Mouse (Mus musculus): ENCODE results near the gene Unc119. TPM values are rescaled to one million over a fixed set of nuclear protein-coding genes. Genes with fewer than 3 reads are reported as not detected.

Unc119 gene
- polyA plus RNA-seq (2014; fragmentation: Nextera tagmentation; extraction: Ambion mirVana), result 78.3 and 98.1 TPM in 2 replicates

- Histone ChIP-seq H3K27me3 (ENCODE audit: control insufficient read depth, insufficient read depth, low read length) (no peaks in the 10 kb centered on the region), H3K4me3 (replicated peaks; ENCODE audit: low read depth, low read length) (peak within 1 kb of the TSS; percentile 90), H3K36me3 (ENCODE audit: control insufficient read depth, insufficient read depth, low read length) (peaks cover 36% of the 10 kb centered on the region), H3K27ac (replicated peaks; ENCODE audit: low read depth, low read length) (peak within 1 kb of the TSS; percentile 84), H3K4me2 (ENCODE audit: low read length) (peak within 1 kb of the TSS; percentile 61), H3K9me3 (ENCODE audit: control insufficient read depth, low read length) (no peaks in the 10 kb centered on the region), H3K9ac (replicated peaks; ENCODE audit: low read length) (peak within 1 kb of the TSS; percentile 97), H3K4me1 (ENCODE audit: control insufficient read depth, insufficient read depth, low read length) (peaks cover 26% of the 10 kb centered on the region)
- DNase-seq (peak; percentile 90), ATAC-seq (ENCODE audit: low FRiP score, low TSS enrichment) (peak; percentile 85)
- 1% methylated on average over 63 of the region's 66 CpGs for WGBS
Observed at GRCm38 (mm10) chr11:78343381-78344327, at the start of gene Unc119. Unc119 (plus strand) TSS chr11:78343482.

GRCm38 (mm10) chr11:78294585-78294984 lies 48.7 kb upstream of the Unc119 start:
- 97% methylated on average over 6 of the region's 6 CpGs for WGBS
- peaks cover 32% of the 10 kb centered on the region for H3K36me3 ChIP-seq (ENCODE audit: control insufficient read depth, insufficient read depth, low read length)
- no peak for ATAC-seq (ENCODE audit: low FRiP score, low TSS enrichment)
- H3K27me3 ChIP-seq (ENCODE audit: control insufficient read depth, insufficient read depth, low read length), result no peaks in the 10 kb centered on the region
- H3K4me2 ChIP-seq (ENCODE audit: low read length), result no peak overlapping the region
- DNase-seq, result no peak
- H3K9ac ChIP-seq (replicated peaks; ENCODE audit: low read length), result no peak overlapping the region
- no peaks in the 10 kb centered on the region for H3K4me1 ChIP-seq (ENCODE audit: control insufficient read depth, insufficient read depth, low read length)
- no peak overlapping the region for H3K27ac ChIP-seq (replicated peaks; ENCODE audit: low read depth, low read length)
- no peak overlapping the region for H3K4me3 ChIP-seq (replicated peaks; ENCODE audit: low read depth, low read length)
- H3K9me3 ChIP-seq (ENCODE audit: control insufficient read depth, low read length), result no peaks in the 10 kb centered on the region

GRCm38 (mm10) chr11:78300917-78301316 lies 42.4 kb upstream of the Unc119 start:
- H3K9me3 ChIP-seq (ENCODE audit: control insufficient read depth, low read length), result no peaks in the 10 kb centered on the region
- H3K9ac ChIP-seq (replicated peaks; ENCODE audit: low read length), result peak overlapping the region; percentile 48
- ATAC-seq (ENCODE audit: low FRiP score, low TSS enrichment), result no peak; the same call in 1 of the 2 replicates
- H3K4me3 ChIP-seq (replicated peaks; ENCODE audit: low read depth, low read length), result peak overlapping the region; percentile 54
- peaks cover 2% of the 10 kb centered on the region; the same call in 1 of the 2 replicates for H3K36me3 ChIP-seq (ENCODE audit: control insufficient read depth, insufficient read depth, low read length)
- peak overlapping the region; percentile 49; the same call in 1 of the 2 replicates for H3K27ac ChIP-seq (replicated peaks; ENCODE audit: low read depth, low read length)
- H3K27me3 ChIP-seq (ENCODE audit: control insufficient read depth, insufficient read depth, low read length), result no peaks in the 10 kb centered on the region
- no peak for DNase-seq
- 67% methylated on average over 7 of the region's 7 CpGs for WGBS
- peaks cover 6% of the 10 kb centered on the region for H3K4me1 ChIP-seq (ENCODE audit: control insufficient read depth, insufficient read depth, low read length)
- peak overlapping the region; percentile 98 for H3K4me2 ChIP-seq (ENCODE audit: low read length)

GRCm38 (mm10) chr11:78301357-78302084 lies 41.8 kb upstream of the Unc119 start, which contains the start of gene Spag5:
Spag5 (plus strand) TSS chr11:78301529.
- Histone ChIP-seq H3K4me1 (ENCODE audit: control insufficient read depth, insufficient read depth, low read length) (peaks cover 6% of the 10 kb centered on the region), H3K9me3 (ENCODE audit: control insufficient read depth, low read length) (no peaks in the 10 kb centered on the region), H3K9ac (replicated peaks; ENCODE audit: low read length) (peak within 1 kb of the TSS; percentile 48), H3K4me3 (replicated peaks; ENCODE audit: low read depth, low read length) (peak within 1 kb of the TSS; percentile 54), H3K27ac (replicated peaks; ENCODE audit: low read depth, low read length) (peak within 1 kb of the TSS; percentile 49; the same call in 1 of the 2 replicates), H3K27me3 (ENCODE audit: control insufficient read depth, insufficient read depth, low read length) (no peaks in the 10 kb centered on the region), H3K4me2 (ENCODE audit: low read length) (peak within 1 kb of the TSS; percentile 98), H3K36me3 (ENCODE audit: control insufficient read depth, insufficient read depth, low read length) (peaks cover 2% of the 10 kb centered on the region; the same call in 1 of the 2 replicates)
- under 1% methylated on average over 49 of the region's 49 CpGs for WGBS
- DNase-seq (peak; percentile 95), ATAC-seq (ENCODE audit: low FRiP score, low TSS enrichment) (peak; percentile 94)

- Histone ChIP-seq H3K4me2 (ENCODE audit: low read length) (no peak overlapping the region), H3K4me1 (ENCODE audit: control insufficient read depth, insufficient read depth, low read length) (peaks cover 6% of the 10 kb centered on the region), H3K4me3 (replicated peaks; ENCODE audit: low read depth, low read length) (no peak overlapping the region), H3K9me3 (ENCODE audit: control insufficient read depth, low read length) (no peaks in the 10 kb centered on the region), H3K27me3 (ENCODE audit: control insufficient read depth, insufficient read depth, low read length) (no peaks in the 10 kb centered on the region), H3K27ac (replicated peaks; ENCODE audit: low read depth, low read length) (no peak overlapping the region), H3K36me3 (ENCODE audit: control insufficient read depth, insufficient read depth, low read length) (peaks cover 2% of the 10 kb centered on the region; the same call in 1 of the 2 replicates), H3K9ac (replicated peaks; ENCODE audit: low read length) (no peak overlapping the region)
- 96% methylated on average over 4 of the region's 4 CpGs for WGBS
- no peak for ATAC-seq (ENCODE audit: low FRiP score, low TSS enrichment)
- no peak for DNase-seq
Observed at GRCm38 (mm10) chr11:78305272-78305671, 38.0 kb upstream of the Unc119 start.

GRCm38 (mm10) chr11:78310861-78311511 lies 32.3 kb upstream of the Unc119 start:
- Histone ChIP-seq H3K27ac (replicated peaks; ENCODE audit: low read depth, low read length) (no peak overlapping the region), H3K36me3 (ENCODE audit: control insufficient read depth, insufficient read depth, low read length) (0 out of 2 replicates have a peak, but pooled peaks cover 8% of the 10 kb centered on the region), H3K4me3 (replicated peaks; ENCODE audit: low read depth, low read length) (no peak overlapping the region), H3K4me1 (ENCODE audit: control insufficient read depth, insufficient read depth, low read length) (no peaks in the 10 kb centered on the region), H3K27me3 (ENCODE audit: control insufficient read depth, insufficient read depth, low read length) (no peaks in the 10 kb centered on the region), H3K9ac (replicated peaks; ENCODE audit: low read length) (no peak overlapping the region), H3K9me3 (ENCODE audit: control insufficient read depth, low read length) (no peaks in the 10 kb centered on the region), H3K4me2 (ENCODE audit: low read length) (no peak overlapping the region)
- 77% methylated on average over 8 of the region's 8 CpGs for WGBS
- DNase-seq (no peak), ATAC-seq (ENCODE audit: low FRiP score, low TSS enrichment) (no peak)

- no peak overlapping the region for H3K27ac ChIP-seq (replicated peaks; ENCODE audit: low read depth, low read length)
- ATAC-seq (ENCODE audit: low FRiP score, low TSS enrichment) (no peak), DNase-seq (no peak)
- H3K36me3 ChIP-seq (ENCODE audit: control insufficient read depth, insufficient read depth, low read length), result 0 out of 2 replicates have a peak, but pooled peaks cover 8% of the 10 kb centered on the region
- H3K27me3 ChIP-seq (ENCODE audit: control insufficient read depth, insufficient read depth, low read length), result no peaks in the 10 kb centered on the region
- no peak overlapping the region for H3K4me2 ChIP-seq (ENCODE audit: low read length)
- no peaks in the 10 kb centered on the region for H3K4me1 ChIP-seq (ENCODE audit: control insufficient read depth, insufficient read depth, low read length)
- no peak overlapping the region for H3K9ac ChIP-seq (replicated peaks; ENCODE audit: low read length)
- no peak overlapping the region for H3K4me3 ChIP-seq (replicated peaks; ENCODE audit: low read depth, low read length)
- no peaks in the 10 kb centered on the region for H3K9me3 ChIP-seq (ENCODE audit: control insufficient read depth, low read length)
- 95% methylated on average over 2 of the region's 2 CpGs for WGBS
Observed at GRCm38 (mm10) chr11:78313662-78314061, 29.6 kb upstream of the Unc119 start.

GRCm38 (mm10) chr11:78318411-78318810 lies 24.9 kb upstream of the Unc119 start:
- Histone ChIP-seq H3K36me3 (ENCODE audit: control insufficient read depth, insufficient read depth, low read length) (peaks cover 14% of the 10 kb centered on the region; the same call in 1 of the 2 replicates), H3K4me3 (replicated peaks; ENCODE audit: low read depth, low read length) (no peak overlapping the region), H3K27me3 (ENCODE audit: control insufficient read depth, insufficient read depth, low read length) (no peaks in the 10 kb centered on the region), H3K4me1 (ENCODE audit: control insufficient read depth, insufficient read depth, low read length) (0 out of 2 replicates have a peak, but pooled peaks cover 6% of the 10 kb centered on the region), H3K27ac (replicated peaks; ENCODE audit: low read depth, low read length) (no peak overlapping the region), H3K9ac (replicated peaks; ENCODE audit: low read length) (no peak overlapping the region), H3K9me3 (ENCODE audit: control insufficient read depth, low read length) (no peaks in the 10 kb centered on the region), H3K4me2 (ENCODE audit: low read length) (no peak overlapping the region)
- 91% methylated on average over 2 of the region's 2 CpGs for WGBS
- ATAC-seq (ENCODE audit: low FRiP score, low TSS enrichment) (no peak), DNase-seq (no peak)
